Mouse (Mus musculus): ENCODE data around the gene Prkce. TPM values are rescaled to one million over a fixed set of nuclear protein-coding genes. Genes with fewer than 3 reads are reported as not detected.
A peak's percentile ranks its signal among the peaks of the same experiment; 100 is the strongest.

Gene Prkce
- total and polyA plus RNA-seq, 2 experiments from 2014 or later, result 50.8 to 55.8 TPM

DNA sequence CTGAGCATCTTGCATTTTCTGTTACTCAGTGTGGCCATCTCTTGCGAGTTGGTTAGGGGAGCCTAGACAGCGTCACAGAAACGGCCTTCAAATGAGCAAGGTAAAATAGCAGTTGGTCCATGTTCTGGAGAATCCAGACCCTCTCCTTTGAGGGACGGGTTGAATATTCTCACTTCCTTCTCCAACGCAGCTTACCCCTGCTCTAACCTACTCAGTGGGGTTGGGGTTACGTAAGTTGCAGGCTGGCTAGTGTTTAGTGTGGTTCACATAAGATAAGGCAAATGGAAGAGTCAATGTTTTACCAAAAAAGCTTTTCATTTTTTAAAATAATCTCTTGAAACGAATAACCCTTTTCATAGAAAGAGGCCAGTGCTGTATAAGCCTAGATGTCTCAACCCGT lies 241.9 kb downstream of the Prkce start:
- WGBS, result 94% methylated on average over 8 of the region's 8 CpGs
- Histone ChIP-seq H3K4me1 (ENCODE audit: insufficient read depth, low read length) (peaks cover 13% of the 10 kb centered on the region), H3K27ac (no peak overlapping the region)

DNA sequence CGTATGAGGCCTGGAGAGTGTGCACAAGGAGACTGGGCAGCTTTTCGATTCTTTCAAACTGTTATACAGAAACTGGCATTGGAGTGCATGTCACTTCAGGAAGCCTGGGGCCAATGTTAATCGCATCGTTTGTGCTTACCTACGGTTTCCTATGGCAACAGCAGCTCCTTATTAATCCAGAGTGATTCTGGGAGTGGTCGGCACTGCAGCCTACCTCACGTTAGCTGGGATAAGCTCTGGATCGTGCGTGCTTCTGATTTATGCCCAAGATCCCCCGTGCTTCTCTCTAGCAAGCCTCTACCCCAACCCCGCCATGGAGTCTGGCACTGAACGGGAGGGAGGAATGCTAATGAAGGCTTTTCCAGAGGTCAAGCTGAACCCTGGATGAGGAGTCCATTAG lies 242.9 kb downstream of the Prkce start:
- ATAC-seq (no peak), DNase-seq (ENCODE audit: low spot score) (peak; percentile 36)
- H3K27me3 ChIP-seq (ENCODE audit: insufficient read depth, low read length), result no peaks in the 10 kb centered on the region
- 26% methylated on average over 12 of the region's 12 CpGs for WGBS
- 0 out of 2 replicates have a peak overlapping the region, but pooled peaks have one; percentile 5 for H3K27ac ChIP-seq
- peaks cover 10% of the 10 kb centered on the region; the same call in 1 of the 2 replicates for H3K4me1 ChIP-seq (ENCODE audit: insufficient read depth, low read length)
- no peaks in the 10 kb centered on the region for H3K36me3 ChIP-seq (ENCODE audit: insufficient read depth, low read length)
- H3K4me2 ChIP-seq (ENCODE audit: low read depth, low read length), result no peak overlapping the region
- no peaks in the 10 kb centered on the region for H3K9me3 ChIP-seq (ENCODE audit: low read length)
- TF ChIP-seq CTCF (IDR thresholded peaks at IDR 0.05; ENCODE audit: low read depth), result no peak
- no peak overlapping the region for H3K9ac ChIP-seq (replicated peaks; ENCODE audit: low read length)
- no peak overlapping the region for H3K4me3 ChIP-seq (ENCODE audit: low read length)

More for the DNA sequence above, 241.9 kb downstream of the Prkce start:
- no peak for TF ChIP-seq CTCF (IDR thresholded peaks at IDR 0.05; ENCODE audit: low read depth)
- Histone ChIP-seq H3K27me3 (ENCODE audit: insufficient read depth, low read length) (no peaks in the 10 kb centered on the region), H3K9me3 (ENCODE audit: low read length) (no peaks in the 10 kb centered on the region), H3K36me3 (ENCODE audit: insufficient read depth, low read length) (no peaks in the 10 kb centered on the region), H3K9ac (replicated peaks; ENCODE audit: low read length) (no peak overlapping the region), H3K4me2 (ENCODE audit: low read depth, low read length) (no peak overlapping the region), H3K4me3 (ENCODE audit: low read length) (no peak overlapping the region)
- DNase-seq (ENCODE audit: low spot score) (no peak), ATAC-seq (no peak)

DNA sequence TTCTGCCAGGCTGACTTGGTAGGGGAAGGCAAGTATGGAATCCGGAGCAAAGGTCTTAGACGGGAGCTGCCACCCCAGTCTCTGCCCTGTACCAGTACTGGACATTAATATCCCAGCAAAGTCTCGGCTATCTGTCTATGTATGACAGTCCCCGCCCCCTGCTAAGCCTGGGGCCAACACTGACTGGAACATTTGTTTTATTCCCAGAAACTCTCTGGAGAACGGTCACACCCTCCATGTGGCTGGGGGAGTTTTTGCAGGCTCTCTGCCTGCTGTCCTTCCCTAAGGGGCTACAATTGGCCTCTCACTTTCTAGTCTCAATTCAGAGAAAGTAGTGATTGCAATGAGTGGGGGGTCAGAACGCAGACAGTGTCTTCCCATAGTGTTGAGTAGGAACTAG lies 244.6 kb downstream of the Prkce start:
- H3K27me3 ChIP-seq (ENCODE audit: insufficient read depth, low read length), result no peaks in the 10 kb centered on the region
- ATAC-seq (no peak), DNase-seq (ENCODE audit: low spot score) (no peak)
- 65% methylated on average over 6 of the region's 6 CpGs for WGBS
- TF ChIP-seq CTCF (IDR thresholded peaks at IDR 0.05; ENCODE audit: low read depth), result no peak
- H3K36me3 ChIP-seq (ENCODE audit: insufficient read depth, low read length), result no peaks in the 10 kb centered on the region
- H3K4me2 ChIP-seq (ENCODE audit: low read depth, low read length), result no peak overlapping the region
- H3K4me1 ChIP-seq (ENCODE audit: insufficient read depth, low read length), result peaks cover 22% of the 10 kb centered on the region
- no peak overlapping the region for H3K4me3 ChIP-seq (ENCODE audit: low read length)
- H3K9me3 ChIP-seq (ENCODE audit: low read length), result no peaks in the 10 kb centered on the region
- H3K9ac ChIP-seq (replicated peaks; ENCODE audit: low read length), result no peak overlapping the region
- no peak overlapping the region for H3K27ac ChIP-seq

DNA sequence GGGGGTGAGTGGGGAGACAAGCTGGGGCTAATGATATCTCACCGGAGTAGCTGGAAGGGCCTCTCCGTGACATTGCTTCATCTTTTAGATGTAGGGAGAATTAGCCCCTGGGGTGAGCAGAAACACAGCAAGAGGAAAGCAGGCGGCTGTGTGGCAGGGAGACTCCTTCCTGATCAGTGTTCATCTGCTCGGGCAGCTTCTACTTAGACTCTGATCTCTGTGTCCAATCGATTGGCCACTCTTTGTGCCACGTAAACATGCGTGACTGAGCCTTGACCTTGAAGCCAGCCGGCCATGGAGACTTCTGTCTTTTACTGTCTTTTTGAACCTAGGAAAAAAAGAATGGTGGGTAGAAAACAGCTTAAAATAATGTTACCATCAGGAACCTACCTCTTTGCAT lies 247.0 kb downstream of the Prkce start:
- WGBS, result 41% methylated on average over 8 of the region's 8 CpGs
- no peak for ATAC-seq

DNA sequence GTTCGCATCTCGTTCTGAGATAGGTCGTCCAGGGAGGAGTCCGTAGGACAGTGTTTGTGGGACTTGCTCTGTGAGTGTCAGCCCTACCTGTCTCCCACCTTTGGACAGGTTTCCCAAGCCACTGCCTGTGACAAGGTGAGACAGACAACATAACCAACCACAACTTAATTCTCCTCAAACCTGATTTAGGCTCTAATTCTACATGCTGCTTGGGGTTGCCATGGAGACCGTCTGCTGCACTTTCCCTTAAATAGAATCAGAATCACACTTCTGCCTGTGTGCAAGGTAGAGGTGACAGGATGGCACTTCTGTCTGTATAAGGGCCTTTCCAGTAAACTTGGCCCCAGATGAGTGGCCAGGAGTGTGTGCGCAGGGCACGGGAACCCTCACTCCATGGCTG lies 248.4 kb downstream of the Prkce start:
- peak; percentile 8; the same call in 1 of the 2 replicates for ATAC-seq
- Histone ChIP-seq H3K27ac (peak overlapping the region; percentile 51; the same call in 1 of the 2 replicates), H3K36me3 (ENCODE audit: insufficient read depth, low read length) (no peaks in the 10 kb centered on the region), H3K9me3 (ENCODE audit: low read length) (no peaks in the 10 kb centered on the region), H3K4me1 (ENCODE audit: insufficient read depth, low read length) (peaks cover 20% of the 10 kb centered on the region), H3K4me3 (ENCODE audit: low read length) (no peak overlapping the region), H3K27me3 (ENCODE audit: insufficient read depth, low read length) (no peaks in the 10 kb centered on the region), H3K4me2 (ENCODE audit: low read depth, low read length) (no peak overlapping the region), H3K9ac (replicated peaks; ENCODE audit: low read length) (no peak overlapping the region)
- no peak for TF ChIP-seq CTCF (IDR thresholded peaks at IDR 0.05; ENCODE audit: low read depth)
- peak; percentile 65 for DNase-seq (ENCODE audit: low spot score)
- 69% methylated on average over 7 of the region's 7 CpGs for WGBS

More for the DNA sequence above, 247.0 kb downstream of the Prkce start:
- Histone ChIP-seq H3K4me3 (ENCODE audit: low read length) (no peak overlapping the region), H3K9ac (replicated peaks; ENCODE audit: low read length) (no peak overlapping the region), H3K27me3 (ENCODE audit: insufficient read depth, low read length) (no peaks in the 10 kb centered on the region), H3K9me3 (ENCODE audit: low read length) (no peaks in the 10 kb centered on the region), H3K27ac (no peak overlapping the region), H3K4me2 (ENCODE audit: low read depth, low read length) (no peak overlapping the region), H3K4me1 (ENCODE audit: insufficient read depth, low read length) (peaks cover 22% of the 10 kb centered on the region), H3K36me3 (ENCODE audit: insufficient read depth, low read length) (no peaks in the 10 kb centered on the region)
- peak; percentile 41 for DNase-seq (ENCODE audit: low spot score)
- TF ChIP-seq CTCF (IDR thresholded peaks at IDR 0.05; ENCODE audit: low read depth), result no peak

DNA sequence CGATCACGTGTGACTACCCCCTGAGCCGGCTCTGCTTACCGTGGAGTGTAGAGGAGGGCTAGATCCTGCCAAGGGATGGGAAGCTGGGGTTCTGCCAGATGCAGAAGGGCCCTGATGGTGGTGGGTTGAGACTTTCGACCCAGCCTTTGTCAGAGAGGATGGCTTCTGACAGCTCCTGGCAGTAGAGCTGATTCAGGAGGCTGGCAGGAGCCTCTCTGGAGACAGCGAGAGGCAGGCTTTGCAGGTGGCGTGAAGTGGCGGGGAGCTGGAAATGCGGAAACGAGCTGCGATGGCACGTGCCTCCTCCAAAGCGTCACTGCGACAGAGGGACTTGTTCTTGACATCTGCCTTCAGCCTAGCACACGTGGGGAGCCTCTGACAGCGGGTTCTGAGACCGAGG lies 250.7 kb downstream of the Prkce start:
- Histone ChIP-seq H3K9ac (replicated peaks; ENCODE audit: low read length) (no peak overlapping the region), H3K36me3 (ENCODE audit: insufficient read depth, low read length) (no peaks in the 10 kb centered on the region), H3K27me3 (ENCODE audit: insufficient read depth, low read length) (no peaks in the 10 kb centered on the region), H3K9me3 (ENCODE audit: low read length) (no peaks in the 10 kb centered on the region), H3K4me3 (ENCODE audit: low read length) (no peak overlapping the region), H3K4me1 (ENCODE audit: insufficient read depth, low read length) (peaks cover 16% of the 10 kb centered on the region), H3K4me2 (ENCODE audit: low read depth, low read length) (no peak overlapping the region), H3K27ac (no peak overlapping the region)
- 40% methylated on average over 17 of the region's 17 CpGs for WGBS
- DNase-seq (ENCODE audit: low spot score) (peak; percentile 53), ATAC-seq (peak; percentile 54; the same call in 1 of the 2 replicates)
- no peak for TF ChIP-seq CTCF (IDR thresholded peaks at IDR 0.05; ENCODE audit: low read depth)

DNA sequence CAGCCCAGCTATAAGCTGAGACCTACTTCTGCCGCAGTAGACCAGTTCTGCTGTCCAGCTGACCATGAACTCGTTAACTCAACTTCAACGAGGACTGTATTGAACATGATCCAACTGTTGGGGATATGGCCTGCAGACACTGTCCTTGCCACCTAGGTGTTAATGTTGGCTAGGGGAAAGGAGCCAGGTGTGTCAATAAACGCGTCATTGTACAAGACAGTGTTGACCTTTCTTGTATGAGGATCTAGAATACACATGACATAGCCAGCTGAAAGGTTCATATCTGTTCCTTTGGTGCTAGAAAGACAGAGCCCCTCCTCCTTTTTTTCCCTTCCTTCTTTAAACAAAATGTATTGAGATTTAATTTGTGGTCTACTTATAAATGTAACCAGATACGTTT lies 251.6 kb downstream of the Prkce start:
- H3K27ac ChIP-seq, result no peak overlapping the region

More for the DNA sequence above, 251.6 kb downstream of the Prkce start:
- no peaks in the 10 kb centered on the region for H3K36me3 ChIP-seq (ENCODE audit: insufficient read depth, low read length)
- H3K4me2 ChIP-seq (ENCODE audit: low read depth, low read length), result no peak overlapping the region
- peaks cover 16% of the 10 kb centered on the region for H3K4me1 ChIP-seq (ENCODE audit: insufficient read depth, low read length)
- ATAC-seq (no peak), DNase-seq (ENCODE audit: low spot score) (no peak)
- H3K9me3 ChIP-seq (ENCODE audit: low read length), result no peaks in the 10 kb centered on the region
- H3K27me3 ChIP-seq (ENCODE audit: insufficient read depth, low read length), result no peaks in the 10 kb centered on the region
- H3K9ac ChIP-seq (replicated peaks; ENCODE audit: low read length), result no peak overlapping the region
- TF ChIP-seq CTCF (IDR thresholded peaks at IDR 0.05; ENCODE audit: low read depth), result no peak
- H3K4me3 ChIP-seq (ENCODE audit: low read length), result no peak overlapping the region
- WGBS, result 87% methylated on average over 6 of the region's 6 CpGs
